Mouse (Mus musculus) cerebellum, adult 9-10 months (tissue): Measurements from ENCODE around the gene Pdk2.

Experiments used
- DNase-seq: peaks from one replicate; pipeline ENCODE4 v3.0.0; 2022

The Pdk2 gene

GRCm38 (mm10) chr11:95070140-95071107 lies 29.3 kb upstream of the Pdk2 start:
- DNase-seq: peak; percentile 24

- DNase-seq: no peak
Observed at GRCm38 (mm10) chr11:95069226-95069957, 28.2 kb upstream of the Pdk2 start.

GRCm38 (mm10) chr11:95056768-95057501 lies 15.8 kb upstream of the Pdk2 start:
- peak; percentile 17 for DNase-seq

GRCm38 (mm10) chr11:95053062-95053461 lies 11.9 kb upstream of the Pdk2 start:
- DNase-seq: no peak

GRCm38 (mm10) chr11:95046980-95047680 lies 6.0 kb upstream of the Pdk2 start:
- DNase-seq: peak; percentile 82

- DNase-seq: peak; percentile 52
Observed at GRCm38 (mm10) chr11:95044185-95044870, 3.2 kb upstream of the Pdk2 start.

GRCm38 (mm10) chr11:95043608-95044007 lies 2.5 kb upstream of the Pdk2 start:
- DNase-seq: peak; percentile 51

GRCm38 (mm10) chr11:95043060-95043459 lies 1.9 kb upstream of the Pdk2 start:
- peak; percentile 68 for DNase-seq

GRCm38 (mm10) chr11:95042096-95042495 lies 942 bp upstream of the Pdk2 start:
- DNase-seq: peak; percentile 94

- DNase-seq: peak; percentile 92
Observed at GRCm38 (mm10) chr11:95040491-95041138, 539 bp downstream of the Pdk2 start.

- peak; percentile 93 for DNase-seq
Observed at GRCm38 (mm10) chr11:95039766-95040165, 1.4 kb downstream of the Pdk2 start.

- DNase-seq: peak; percentile 69
Observed at GRCm38 (mm10) chr11:95038818-95039655, 2.1 kb downstream of the Pdk2 start.

- DNase-seq: peak; percentile 73
Observed at GRCm38 (mm10) chr11:95038156-95038817, 2.9 kb downstream of the Pdk2 start.

- peak; percentile 91 for DNase-seq
Observed at GRCm38 (mm10) chr11:95037306-95037705, 3.8 kb downstream of the Pdk2 start.

GRCm38 (mm10) chr11:95036521-95036920 lies 4.6 kb downstream of the Pdk2 start:
- DNase-seq: peak; percentile 59

GRCm38 (mm10) chr11:95034902-95035301 lies 6.3 kb downstream of the Pdk2 start:
- DNase-seq: peak; percentile 56

GRCm38 (mm10) chr11:95033617-95034016 lies 7.5 kb downstream of the Pdk2 start:
- no peak for DNase-seq

- no peak for DNase-seq
Observed at GRCm38 (mm10) chr11:95032945-95033344, 8.2 kb downstream of the Pdk2 start.

- DNase-seq: no peak
Observed at GRCm38 (mm10) chr11:95027850-95028470, 13.2 kb downstream of the Pdk2 start.
